Mouse (Mus musculus) bone marrow, adult 2 months (tissue): ENCODE measurements around the gene Kcnq5.

Experiments used
- CTCF ChIP-seq: fragments of 200-500 bp; IDR thresholded peaks from 2 replicates; pipeline ENCODE4 v1.5.1; 2011; ENCODE audit warnings: low read length, control low read depth; ENCODE audit not compliant: control insufficient read depth, insufficient read depth
- POLR2A ChIP-seq: fragments of 200-500 bp; IDR thresholded peaks from 2 replicates; pipeline ENCODE4 v1.6.1; 2011; ENCODE audit warnings: low read depth, mild to moderate bottlenecking, control low read depth, low read length, borderline replicate concordance; ENCODE audit not compliant: control insufficient read depth

DNA sequence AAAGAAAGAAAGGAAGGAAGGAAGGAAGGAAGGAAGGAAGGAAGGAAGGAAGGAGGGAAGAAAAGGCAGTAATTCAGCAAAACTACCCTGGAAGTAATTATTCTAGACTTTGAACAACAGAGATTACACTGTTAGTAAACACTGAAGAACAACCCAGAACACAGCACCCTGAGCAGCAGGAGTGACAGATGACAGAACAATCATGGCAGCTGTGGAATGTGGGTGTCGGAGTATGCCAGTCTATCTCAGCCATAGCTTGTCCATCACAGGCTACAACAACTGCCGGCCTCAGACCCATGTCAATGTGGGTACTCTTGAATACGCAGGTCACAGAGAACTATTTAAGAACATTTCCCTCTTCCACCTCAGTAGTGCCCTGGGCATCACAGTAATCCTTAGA is 530.1 kb downstream of the Kcnq5 start:
- no peak for TF ChIP-seq CTCF
- no peak for TF ChIP-seq POLR2A
